Mouse (Mus musculus): Measurements from ENCODE around the gene Gm26661. TPM values are rescaled to one million over a fixed set of nuclear protein-coding genes. Genes with fewer than 3 reads are reported as not detected.

The Gm26661 gene
- polyA plus RNA-seq, 1 experiment from 2014 or later = not detected

DNA sequence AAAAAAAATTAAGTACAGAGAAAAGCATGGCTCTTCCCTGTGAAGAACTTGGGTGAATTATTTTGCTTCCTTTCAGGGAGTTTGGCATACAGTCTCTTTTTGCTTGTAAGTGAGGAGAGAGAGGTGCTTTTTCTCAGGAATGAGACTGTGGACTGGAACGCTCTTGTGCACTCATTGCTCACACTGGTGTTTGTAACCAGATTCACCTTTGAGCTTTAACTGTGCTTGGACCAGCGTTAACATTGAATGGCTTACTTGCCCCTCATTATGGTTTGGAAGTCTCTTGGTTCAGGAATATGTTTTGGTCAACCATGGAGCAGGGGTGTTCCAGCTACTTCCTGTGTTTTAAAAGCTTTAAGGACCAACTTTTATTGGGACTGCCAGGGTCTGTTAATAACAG is 37.8 kb downstream of the Gm26661 start:
- ATAC-seq = no peak

GRCm38 (mm10) chr14:7831770-7832439 is 40.5 kb downstream of the Gm26661 start:
- 57% methylated on average over 1 of the region's 1 CpGs for WGBS
- Histone ChIP-seq H3K36me3 (ENCODE audit: control insufficient read depth, insufficient read depth) (no peaks in the 10 kb centered on the region; the same call in 1 of the 2 replicates), H3K4me3 (ENCODE audit: low read depth, low read length) (no peak overlapping the region), H3K4me2 (replicated peaks; ENCODE audit: low read depth) (no peak overlapping the region), H3K9me3 (ENCODE audit: control insufficient read depth) (no peaks in the 10 kb centered on the region), H3K27me3 (replicated peaks; ENCODE audit: control insufficient read depth, insufficient read depth, low read length) (no peaks in the 10 kb centered on the region), H3K27ac (ENCODE audit: low read depth, low read length) (no peak overlapping the region), H3K9ac (ENCODE audit: low read depth, low read length) (no peak overlapping the region), H3K4me1 (replicated peaks; ENCODE audit: control insufficient read depth, insufficient read depth, low read length) (peaks cover 8% of the 10 kb centered on the region)
- no peak for TF ChIP-seq CTCF (IDR thresholded peaks at IDR 0.05; ENCODE audit: low read depth)
- ATAC-seq = no peak

More for the DNA sequence above, 37.8 kb downstream of the Gm26661 start:
- Histone ChIP-seq H3K9me3 (ENCODE audit: control insufficient read depth) (no peaks in the 10 kb centered on the region), H3K36me3 (ENCODE audit: control insufficient read depth, insufficient read depth) (no peaks in the 10 kb centered on the region; the same call in 1 of the 2 replicates), H3K4me3 (ENCODE audit: low read depth, low read length) (no peak overlapping the region), H3K4me2 (replicated peaks; ENCODE audit: low read depth) (no peak overlapping the region), H3K4me1 (replicated peaks; ENCODE audit: control insufficient read depth, insufficient read depth, low read length) (peaks cover 15% of the 10 kb centered on the region), H3K27ac (ENCODE audit: low read depth, low read length) (no peak overlapping the region), H3K27me3 (replicated peaks; ENCODE audit: control insufficient read depth, insufficient read depth, low read length) (no peaks in the 10 kb centered on the region), H3K9ac (ENCODE audit: low read depth, low read length) (no peak overlapping the region)
- WGBS = 29% methylated on average over 2 of the region's 2 CpGs
- TF ChIP-seq CTCF (IDR thresholded peaks at IDR 0.05; ENCODE audit: low read depth) = no peak

- Histone ChIP-seq H3K27ac (ENCODE audit: low read depth, low read length) (no peak overlapping the region), H3K27me3 (replicated peaks; ENCODE audit: control insufficient read depth, insufficient read depth, low read length) (no peaks in the 10 kb centered on the region), H3K9me3 (ENCODE audit: control insufficient read depth) (no peaks in the 10 kb centered on the region), H3K9ac (ENCODE audit: low read depth, low read length) (no peak overlapping the region), H3K36me3 (ENCODE audit: control insufficient read depth, insufficient read depth) (no peaks in the 10 kb centered on the region; the same call in none of the 2 replicates), H3K4me1 (replicated peaks; ENCODE audit: control insufficient read depth, insufficient read depth, low read length) (peaks cover 8% of the 10 kb centered on the region), H3K4me2 (replicated peaks; ENCODE audit: low read depth) (no peak overlapping the region), H3K4me3 (ENCODE audit: low read depth, low read length) (no peak overlapping the region)
- no peak for ATAC-seq
- 94% methylated on average over 5 of the region's 5 CpGs for WGBS
- TF ChIP-seq CTCF (IDR thresholded peaks at IDR 0.05; ENCODE audit: low read depth) = no peak
Observed at GRCm38 (mm10) chr14:7832440-7832783, 41.0 kb downstream of the Gm26661 start.

DNA sequence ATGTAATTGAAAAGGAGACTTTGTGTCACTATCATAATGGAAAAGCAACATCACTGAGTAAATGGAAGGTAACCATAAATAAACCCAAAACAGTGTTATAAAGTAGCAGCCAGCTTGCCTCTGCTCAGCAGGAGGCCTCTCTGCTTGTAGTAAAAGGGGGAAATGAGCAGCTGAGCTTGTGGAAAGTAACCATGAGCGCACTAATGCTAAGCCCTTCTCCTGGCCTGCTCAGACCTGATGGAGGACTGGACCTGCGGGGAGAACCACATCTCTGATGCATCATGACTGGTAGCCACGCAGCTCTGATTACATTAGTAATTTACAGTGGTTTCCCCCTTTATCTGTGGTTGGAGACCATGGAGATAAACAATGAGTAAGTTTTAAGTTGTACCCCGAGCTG is 42.1 kb downstream of the Gm26661 start:
- H3K4me3 ChIP-seq (ENCODE audit: low read depth, low read length) = no peak overlapping the region
- H3K9ac ChIP-seq (ENCODE audit: low read depth, low read length) = no peak overlapping the region
- 70% methylated on average over 4 of the region's 4 CpGs for WGBS
- no peaks in the 10 kb centered on the region for H3K27me3 ChIP-seq (replicated peaks; ENCODE audit: control insufficient read depth, insufficient read depth, low read length)
- H3K4me2 ChIP-seq (replicated peaks; ENCODE audit: low read depth) = no peak overlapping the region
- H3K27ac ChIP-seq (ENCODE audit: low read depth, low read length) = no peak overlapping the region
- no peak for TF ChIP-seq CTCF (IDR thresholded peaks at IDR 0.05; ENCODE audit: low read depth)
- peaks cover 8% of the 10 kb centered on the region for H3K4me1 ChIP-seq (replicated peaks; ENCODE audit: control insufficient read depth, insufficient read depth, low read length)
- H3K9me3 ChIP-seq (ENCODE audit: control insufficient read depth) = no peaks in the 10 kb centered on the region
- 0 out of 2 replicates have a peak, but pooled peaks have one; percentile 20 for ATAC-seq
- no peaks in the 10 kb centered on the region; the same call in none of the 2 replicates for H3K36me3 ChIP-seq (ENCODE audit: control insufficient read depth, insufficient read depth)

GRCm38 (mm10) chr14:7838564-7839089 is 47.2 kb downstream of the Gm26661 start:
- Histone ChIP-seq H3K36me3 (ENCODE audit: control insufficient read depth, insufficient read depth) (no peaks in the 10 kb centered on the region; the same call in 1 of the 2 replicates), H3K4me3 (ENCODE audit: low read depth, low read length) (no peak overlapping the region), H3K9me3 (ENCODE audit: control insufficient read depth) (no peaks in the 10 kb centered on the region), H3K27ac (ENCODE audit: low read depth, low read length) (no peak overlapping the region), H3K4me1 (replicated peaks; ENCODE audit: control insufficient read depth, insufficient read depth, low read length) (0 out of 2 replicates have a peak, but pooled peaks cover 2% of the 10 kb centered on the region), H3K4me2 (replicated peaks; ENCODE audit: low read depth) (no peak overlapping the region), H3K27me3 (replicated peaks; ENCODE audit: control insufficient read depth, insufficient read depth, low read length) (no peaks in the 10 kb centered on the region), H3K9ac (ENCODE audit: low read depth, low read length) (no peak overlapping the region)
- WGBS = 73% methylated on average over 5 of the region's 5 CpGs
- no peak for ATAC-seq
- no peak for TF ChIP-seq CTCF (IDR thresholded peaks at IDR 0.05; ENCODE audit: low read depth)

DNA sequence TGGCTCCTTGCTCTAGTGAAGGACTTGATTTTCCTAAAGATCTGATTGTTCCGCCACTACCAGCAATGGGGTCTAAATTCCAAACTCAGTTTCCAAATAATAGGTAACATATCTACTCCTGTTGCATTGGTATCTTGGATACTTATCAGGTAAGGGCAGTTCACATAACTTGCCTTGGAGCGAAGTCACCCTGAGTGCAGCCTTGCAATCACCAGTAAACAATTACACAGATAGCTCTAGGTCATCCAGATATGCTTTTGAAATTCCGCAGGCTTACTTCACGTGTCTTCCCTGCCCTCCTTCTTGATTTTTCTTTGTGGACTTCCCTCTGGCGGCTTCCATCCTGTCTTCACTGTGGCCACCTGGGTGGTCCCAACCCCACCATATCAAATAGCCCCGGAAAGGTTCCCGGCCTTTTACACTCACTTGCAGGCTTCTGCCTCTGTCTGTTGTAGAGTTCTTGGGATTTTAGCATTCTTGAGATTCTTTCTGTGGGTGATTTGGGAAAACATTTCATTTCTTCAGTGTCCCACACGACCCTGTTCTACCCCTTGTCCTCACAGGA is 48.6 kb downstream of the Gm26661 start:
- no peak overlapping the region for H3K4me2 ChIP-seq (replicated peaks; ENCODE audit: low read depth)
- H3K4me1 ChIP-seq (replicated peaks; ENCODE audit: control insufficient read depth, insufficient read depth, low read length) = no peaks in the 10 kb centered on the region
- 30% methylated on average over 8 of the region's 8 CpGs for WGBS
- H3K4me3 ChIP-seq (ENCODE audit: low read depth, low read length) = no peak overlapping the region
- H3K27me3 ChIP-seq (replicated peaks; ENCODE audit: control insufficient read depth, insufficient read depth, low read length) = no peaks in the 10 kb centered on the region
- no peak for ATAC-seq
- H3K36me3 ChIP-seq (ENCODE audit: control insufficient read depth, insufficient read depth) = no peaks in the 10 kb centered on the region; the same call in 1 of the 2 replicates
- H3K27ac ChIP-seq (ENCODE audit: low read depth, low read length) = no peak overlapping the region
- H3K9ac ChIP-seq (ENCODE audit: low read depth, low read length) = no peak overlapping the region
- no peaks in the 10 kb centered on the region for H3K9me3 ChIP-seq (ENCODE audit: control insufficient read depth)
- TF ChIP-seq CTCF (IDR thresholded peaks at IDR 0.05; ENCODE audit: low read depth) = no peak

Other genes starting within 250 kb of the Gm26661 start
- 0.13 and 0.27 TPM in 2 replicates for gene Gm3558, start 223.0 kb upstream of the Gm26661 start, polyA plus RNA-seq (2015; fragmentation: Nextera tagmentation; extraction: Ambion mirVana)
- gene Gm10338, start 196.0 kb upstream of the Gm26661 start, polyA plus RNA-seq (2015; fragmentation: Nextera tagmentation; extraction: Ambion mirVana) = not detected in 2 replicates
- gene Gm10128, start 147.6 kb upstream of the Gm26661 start, polyA plus RNA-seq (2015; fragmentation: Nextera tagmentation; extraction: Ambion mirVana) = not detected in 2 replicates
- 7.0 and 7.2 TPM in 2 replicates for gene Flnb, start 26.4 kb downstream of the Gm26661 start, polyA plus RNA-seq (2015; fragmentation: Nextera tagmentation; extraction: Ambion mirVana)
- gene Gm45521, start 165.7 kb downstream of the Gm26661 start, polyA plus RNA-seq (2015; fragmentation: Nextera tagmentation; extraction: Ambion mirVana) = not detected in 2 replicates
- 2.5 and 3.0 TPM in 2 replicates for gene Dnase1l3, start 203.0 kb downstream of the Gm26661 start, polyA plus RNA-seq (2015; fragmentation: Nextera tagmentation; extraction: Ambion mirVana)
- 11.3 and 11.8 TPM in 2 replicates for gene Abhd6, start 211.3 kb downstream of the Gm26661 start, polyA plus RNA-seq (2015; fragmentation: Nextera tagmentation; extraction: Ambion mirVana)